Mouse (Mus musculus) liver, embryonic 15.5 days (tissue): ENCODE results near the gene Cd93. TPM values are rescaled to one million over a fixed set of nuclear protein-coding genes. Genes with fewer than 3 reads are reported as not detected.

Experiments used
- ATAC-seq: fragments of 200-750 bp; cut with Nextera tagmentation; 2 replicates; pipeline ENCODE4 v1.8.0; 2017; ENCODE audit warnings: moderate number of reproducible peaks, mild to moderate bottlenecking, moderate library complexity; ENCODE audit not compliant: insufficient read depth
- H3K27ac ChIP-seq: fragments of 300-500 bp; sonication (generic); replicated peaks from 2 replicates; pipeline ENCODE4 v1.5.1; 2015; ENCODE audit warnings: mild to moderate bottlenecking, inconsistent platforms
- H3K27me3 ChIP-seq: fragments of 300-500 bp; sonication (generic); 2 replicates; pipeline ENCODE4 v1.6.1; 2015; ENCODE audit warnings: mild to moderate bottlenecking, inconsistent platforms
- H3K36me3 ChIP-seq: fragments of 300-500 bp; sonication (generic); replicated peaks from 2 replicates; pipeline ENCODE4 v1.6.1; 2015; ENCODE audit warnings: moderate library complexity, mild to moderate bottlenecking, inconsistent platforms
- H3K4me1 ChIP-seq: fragments of 300-500 bp; sonication (generic); replicated peaks from 2 replicates; pipeline ENCODE4 v1.6.1; 2015; ENCODE audit warnings: inconsistent platforms
- H3K4me2 ChIP-seq: fragments of 300-500 bp; sonication (generic); 2 replicates; pipeline ENCODE4 v1.6.1; 2015; ENCODE audit warnings: moderate library complexity, mild to moderate bottlenecking, inconsistent platforms
- H3K4me3 ChIP-seq: fragments of 300-500 bp; sonication (generic); replicated peaks from 2 replicates; pipeline ENCODE4 v1.5.1; 2015; ENCODE audit warnings: mild to moderate bottlenecking, inconsistent platforms
- H3K9ac ChIP-seq: fragments of 300-500 bp; sonication (generic); 2 replicates; pipeline ENCODE4 v1.6.1; 2015; ENCODE audit warnings: moderate library complexity, mild to moderate bottlenecking, inconsistent platforms
- H3K9me3 ChIP-seq: fragments of 300-500 bp; sonication (generic); replicated peaks from 2 replicates; pipeline ENCODE4 v1.6.1; 2016; ENCODE audit warnings: inconsistent platforms
- WGBS: fragments of 180-500 bp; shearing (Covaris S2); methylation state at CpG from one replicate; pipeline ENCODE4 v1.1.7; 2015; ENCODE audit warnings: mixed read lengths; ENCODE audit not compliant: insufficient replicate concordance; 5-methylcytosine and 5-hydroxymethylcytosine counted together
- polyA plus RNA-seq: library from polyadenylated mRNA; unstranded; fragments of >200 nt; fragmentation: Nextera tagmentation; extraction: Ambion mirVana; gene quantifications from 2 replicates; pipeline ENCODE4 v1.2.1, GENCODE M21; 2015

Cd93 gene
- 1.9 and 2.2 TPM in 2 replicates for polyA plus RNA-seq

GRCm38 (mm10) chr2:148443249-148443958 lies at the start of gene Cd93:
Gene Cd93 (minus strand): TSS chr2:148443563.
- H3K9me3 ChIP-seq: no peaks in the 10 kb centered on the region
- 11% methylated on average over 13 of the region's 13 CpGs for WGBS
- no peaks in the 10 kb centered on the region; the same call in 1 of the 2 replicates for H3K4me1 ChIP-seq
- peak; percentile 57; the same call in 1 of the 2 replicates for ATAC-seq
- no peak within 1 kb of the TSS for H3K9ac ChIP-seq
- peak within 1 kb of the TSS; percentile 45; the same call in 1 of the 2 replicates for H3K27ac ChIP-seq
- H3K4me3 ChIP-seq: peak within 1 kb of the TSS; percentile 29
- H3K27me3 ChIP-seq: no peaks in the 10 kb centered on the region
- peak within 1 kb of the TSS; percentile 33 for H3K4me2 ChIP-seq
- no peaks in the 10 kb centered on the region for H3K36me3 ChIP-seq

- Histone ChIP-seq H3K27me3 (no peaks in the 10 kb centered on the region), H3K4me1 (peaks cover 10% of the 10 kb centered on the region; the same call in 1 of the 2 replicates), H3K36me3 (no peaks in the 10 kb centered on the region), H3K4me2 (no peak overlapping the region), H3K27ac (no peak overlapping the region), H3K9me3 (no peaks in the 10 kb centered on the region), H3K9ac (no peak overlapping the region), H3K4me3 (no peak overlapping the region)
- 0 out of 2 replicates have a peak, but pooled peaks have one; percentile 40 for ATAC-seq
- 24% methylated on average over 4 of the region's 4 CpGs for WGBS
These were observed 48.7 kb upstream of the Cd93 start for GRCm38 (mm10) chr2:148492108-148492507.

- Histone ChIP-seq H3K27me3 (no peaks in the 10 kb centered on the region), H3K4me3 (no peak overlapping the region), H3K4me1 (peaks cover 10% of the 10 kb centered on the region; the same call in 1 of the 2 replicates), H3K9ac (no peak overlapping the region), H3K27ac (no peak overlapping the region), H3K4me2 (no peak overlapping the region), H3K36me3 (no peaks in the 10 kb centered on the region), H3K9me3 (no peaks in the 10 kb centered on the region)
- ATAC-seq: no peak
- 12% methylated on average over 6 of the region's 6 CpGs for WGBS
These were observed 46.8 kb upstream of the Cd93 start for GRCm38 (mm10) chr2:148490150-148490549.

GRCm38 (mm10) chr2:148488885-148489284 lies 45.5 kb upstream of the Cd93 start:
- Histone ChIP-seq H3K27ac (no peak overlapping the region), H3K9ac (no peak overlapping the region), H3K4me2 (no peak overlapping the region), H3K36me3 (no peaks in the 10 kb centered on the region), H3K27me3 (no peaks in the 10 kb centered on the region), H3K4me1 (peaks cover 10% of the 10 kb centered on the region; the same call in 1 of the 2 replicates), H3K9me3 (no peaks in the 10 kb centered on the region), H3K4me3 (no peak overlapping the region)
- WGBS: 15% methylated on average over 2 of the region's 2 CpGs
- ATAC-seq: no peak

GRCm38 (mm10) chr2:148485576-148485975 lies 42.2 kb upstream of the Cd93 start:
- H3K9ac ChIP-seq: no peak overlapping the region
- H3K27ac ChIP-seq: no peak overlapping the region
- H3K4me3 ChIP-seq: no peak overlapping the region
- H3K4me1 ChIP-seq: 0 out of 2 replicates have a peak, but pooled peaks cover 5% of the 10 kb centered on the region
- ATAC-seq: no peak
- no peaks in the 10 kb centered on the region for H3K36me3 ChIP-seq
- 72% methylated on average over 4 of the region's 4 CpGs for WGBS
- H3K9me3 ChIP-seq: no peaks in the 10 kb centered on the region
- H3K4me2 ChIP-seq: no peak overlapping the region
- no peaks in the 10 kb centered on the region for H3K27me3 ChIP-seq

- WGBS: 61% methylated on average over 8 of the region's 8 CpGs
- no peaks in the 10 kb centered on the region for H3K9me3 ChIP-seq
- ATAC-seq: no peak
- no peaks in the 10 kb centered on the region for H3K27me3 ChIP-seq
- no peaks in the 10 kb centered on the region for H3K4me1 ChIP-seq
- no peak overlapping the region for H3K4me2 ChIP-seq
- no peak overlapping the region for H3K4me3 ChIP-seq
- no peaks in the 10 kb centered on the region for H3K36me3 ChIP-seq
- no peak overlapping the region for H3K9ac ChIP-seq
- H3K27ac ChIP-seq: no peak overlapping the region
These were observed 37.0 kb upstream of the Cd93 start for GRCm38 (mm10) chr2:148480376-148480775.

GRCm38 (mm10) chr2:148478141-148478701 lies 34.9 kb upstream of the Cd93 start:
- no peak for ATAC-seq
- Histone ChIP-seq H3K4me3 (no peak overlapping the region), H3K4me1 (no peaks in the 10 kb centered on the region), H3K27me3 (no peaks in the 10 kb centered on the region), H3K9me3 (no peaks in the 10 kb centered on the region), H3K27ac (no peak overlapping the region), H3K9ac (no peak overlapping the region), H3K36me3 (no peaks in the 10 kb centered on the region), H3K4me2 (no peak overlapping the region)
- WGBS: 18% methylated on average over 3 of the region's 3 CpGs

- ATAC-seq: no peak
- Histone ChIP-seq H3K36me3 (no peaks in the 10 kb centered on the region), H3K27ac (no peak overlapping the region), H3K4me1 (no peaks in the 10 kb centered on the region), H3K9ac (no peak overlapping the region), H3K27me3 (no peaks in the 10 kb centered on the region), H3K9me3 (no peaks in the 10 kb centered on the region), H3K4me2 (no peak overlapping the region), H3K4me3 (no peak overlapping the region)
- WGBS: 49% methylated on average over 2 of the region's 2 CpGs
These were observed 34.0 kb upstream of the Cd93 start for GRCm38 (mm10) chr2:148477346-148477745.

GRCm38 (mm10) chr2:148476576-148476975 lies 33.2 kb upstream of the Cd93 start:
- 52% methylated on average over 4 of the region's 4 CpGs for WGBS
- no peaks in the 10 kb centered on the region for H3K36me3 ChIP-seq
- no peak overlapping the region for H3K9ac ChIP-seq
- no peaks in the 10 kb centered on the region for H3K4me1 ChIP-seq
- H3K4me2 ChIP-seq: no peak overlapping the region
- ATAC-seq: no peak
- no peaks in the 10 kb centered on the region for H3K27me3 ChIP-seq
- H3K4me3 ChIP-seq: no peak overlapping the region
- H3K9me3 ChIP-seq: no peaks in the 10 kb centered on the region
- no peak overlapping the region for H3K27ac ChIP-seq

- Histone ChIP-seq H3K9ac (no peak overlapping the region), H3K27ac (no peak overlapping the region), H3K27me3 (no peaks in the 10 kb centered on the region), H3K36me3 (no peaks in the 10 kb centered on the region), H3K9me3 (no peaks in the 10 kb centered on the region), H3K4me2 (no peak overlapping the region), H3K4me3 (no peak overlapping the region), H3K4me1 (no peaks in the 10 kb centered on the region)
- WGBS: 59% methylated on average over 5 of the region's 5 CpGs
- ATAC-seq: no peak
These were observed 32.6 kb upstream of the Cd93 start for GRCm38 (mm10) chr2:148475879-148476495.
